Mouse (Mus musculus) CH12F3 (cell line): ENCODE results near the gene Elf2.

ENCODE experiments used
- in situ Hi-C: fragments of 300-500 bp; cut with MboI; formaldehyde crosslinking; loops from 2 replicates; pipeline ENCODE4 v1.14.3; 2020; ENCODE audit warnings: low sequenced_read_pairs

Elf2 gene

DNA sequence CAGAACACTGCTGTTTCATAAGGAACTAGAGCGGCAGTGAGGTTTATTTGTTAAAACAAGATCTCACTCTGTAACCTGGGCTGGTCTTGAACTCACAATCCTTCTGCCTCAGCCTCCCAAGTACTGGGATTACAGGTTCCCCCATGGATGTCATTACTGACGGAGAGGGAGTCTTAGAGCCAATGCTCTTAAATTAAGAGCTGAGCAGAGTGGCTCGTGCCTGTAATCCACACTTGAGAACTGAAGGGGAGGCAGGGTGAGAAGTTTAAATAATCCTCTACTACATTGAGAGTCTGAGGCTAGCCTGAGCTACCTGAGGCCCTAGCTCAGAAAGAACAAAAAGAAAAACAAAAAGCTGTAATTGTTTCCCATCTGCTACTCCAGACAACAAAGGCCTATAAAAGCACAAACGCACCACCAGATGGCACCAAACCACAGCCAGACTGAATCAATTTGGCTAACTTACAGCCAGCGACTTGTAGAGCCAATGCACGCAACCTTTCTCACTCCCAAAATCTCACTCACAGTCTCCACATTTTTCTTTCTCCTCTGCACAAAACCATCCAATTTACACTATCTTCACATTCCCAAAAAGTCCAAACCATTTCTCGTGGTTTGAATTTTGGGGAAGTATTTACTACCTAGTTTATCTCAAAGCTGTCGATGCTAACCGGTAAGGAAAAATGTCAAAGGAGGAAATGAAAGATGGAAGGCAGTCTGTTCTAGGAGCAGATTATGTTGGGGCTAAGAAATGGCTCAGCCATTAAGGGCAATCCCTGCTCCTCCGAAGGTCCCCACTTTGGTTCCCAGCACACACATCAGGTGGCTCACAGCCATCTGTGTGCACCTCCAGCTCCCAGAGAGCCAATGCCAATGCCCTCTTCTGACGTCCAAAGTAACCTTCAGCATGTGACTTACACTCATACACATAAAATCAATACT, 51.3 kb downstream of the Elf2 start:
- in situ Hi-C loops = loop anchor here (10.0 kb wide), 1 partner anchor 66 kb away; no protein-coding TSS in a partner anchor

DNA sequence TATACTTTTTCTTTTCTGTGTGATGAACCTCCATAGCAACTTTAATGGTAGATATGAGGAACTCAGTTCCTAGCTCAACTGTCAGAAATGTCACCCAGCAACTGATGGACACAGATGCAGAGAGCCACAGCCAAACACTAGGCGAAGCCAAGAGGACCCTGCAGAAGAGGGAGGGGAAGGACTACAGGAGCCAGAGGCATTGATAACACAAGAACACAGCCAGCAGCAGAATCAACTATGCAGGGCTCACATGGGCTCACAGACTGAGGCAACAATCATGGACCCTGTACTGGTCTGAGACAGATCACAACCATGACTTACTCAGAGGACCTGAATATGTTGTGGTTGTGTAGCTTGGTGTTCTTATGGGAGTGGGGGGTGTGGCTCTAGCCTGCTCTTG, 56.1 kb downstream of the Elf2 start:
- in situ Hi-C loops = loop anchor here (10.0 kb wide), 1 partner anchor 70 kb away; no protein-coding TSS in a partner anchor

GRCm38 (mm10) chr3:51281727-51282126, 58.7 kb downstream of the Elf2 start:
- in situ Hi-C loops = loop anchor here (10.0 kb wide), 1 partner anchor 73 kb away; no protein-coding TSS in a partner anchor

- in situ Hi-C loops = no loop called here
These were observed 62.0 kb downstream of the Elf2 start for GRCm38 (mm10) chr3:51278433-51278832.

GRCm38 (mm10) chr3:51277201-51278150, 63.0 kb downstream of the Elf2 start:
- in situ Hi-C loops = no loop called here

- in situ Hi-C loops = no loop called here
These were observed 63.9 kb downstream of the Elf2 start for GRCm38 (mm10) chr3:51276421-51277111.

DNA sequence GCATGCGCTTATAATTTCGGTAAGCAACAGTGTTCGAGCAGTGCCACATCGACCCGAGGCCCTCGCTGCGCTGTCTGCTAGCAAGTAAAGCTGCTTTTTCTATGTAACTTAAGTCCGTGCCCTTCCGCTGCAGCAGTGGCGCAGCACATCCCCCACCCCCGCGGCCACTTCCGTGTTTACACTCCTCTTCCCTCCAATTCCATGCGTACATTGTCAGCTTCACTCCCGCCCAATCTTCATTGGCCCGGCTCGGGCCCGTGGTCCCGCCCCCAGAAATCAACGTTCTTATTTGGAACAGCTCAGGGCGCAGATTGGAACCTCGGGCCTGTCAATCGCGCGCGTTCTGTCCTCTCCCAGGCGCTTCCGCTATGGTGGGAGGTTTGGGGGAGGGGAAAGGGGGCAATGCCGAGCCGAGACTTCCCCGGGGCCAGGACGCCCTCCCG, 64.5 kb downstream of the Elf2 start:
- in situ Hi-C loops = no loop called here

DNA sequence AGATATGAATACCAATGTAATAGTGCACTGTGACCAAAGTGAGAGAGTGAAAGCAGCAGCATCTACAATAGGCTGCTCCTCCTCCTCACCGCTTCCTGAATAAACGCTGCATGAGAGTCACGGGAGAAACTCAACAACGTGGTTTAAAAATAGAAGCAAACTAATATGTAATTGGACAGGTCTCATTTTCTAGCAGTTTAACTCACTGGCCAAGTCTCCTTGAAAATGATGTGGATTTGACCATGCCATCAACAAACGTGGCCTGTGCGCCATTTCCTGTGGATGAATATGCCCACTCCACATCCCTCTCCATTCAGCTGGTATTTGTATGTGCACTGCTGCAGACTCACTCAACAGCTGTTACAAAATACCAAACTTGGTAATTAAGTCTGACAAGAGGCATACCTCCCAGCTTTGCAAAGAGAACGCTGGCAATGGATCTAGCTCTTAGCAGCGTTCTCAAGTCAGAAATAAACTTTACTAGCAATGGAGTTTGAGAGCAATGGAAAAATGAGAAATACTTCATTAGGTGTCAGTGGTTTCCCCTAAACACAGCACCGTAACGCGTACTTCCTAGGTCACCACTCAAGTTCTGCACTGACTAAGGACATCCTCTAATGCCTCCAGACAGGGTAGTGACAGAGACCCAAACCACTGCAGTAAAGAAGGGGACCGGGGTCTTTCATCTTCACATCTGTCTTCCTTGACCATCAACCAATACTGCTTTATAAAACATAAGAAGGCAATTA, 70.2 kb downstream of the Elf2 start:
- in situ Hi-C loops = no loop called here

DNA sequence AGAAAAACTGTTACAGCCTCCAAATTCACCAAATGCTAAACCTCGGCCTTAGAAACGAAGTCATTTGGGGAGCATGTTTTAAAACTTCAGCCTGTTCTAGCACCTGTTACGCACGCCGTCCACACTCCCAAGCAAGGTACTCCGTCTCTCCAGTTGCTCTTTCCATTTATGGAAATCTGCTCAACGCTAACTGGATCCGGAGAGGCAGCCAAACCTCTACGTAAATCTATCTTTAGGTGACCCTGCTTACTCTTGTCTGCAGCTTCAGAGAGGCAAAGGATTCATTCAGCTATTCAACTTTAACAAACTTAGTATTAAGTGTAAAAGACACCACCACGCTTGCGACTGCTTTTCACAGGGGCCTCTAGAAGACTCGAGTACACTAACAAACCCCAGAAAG, 72.0 kb downstream of the Elf2 start:
- in situ Hi-C loops = no loop called here

DNA sequence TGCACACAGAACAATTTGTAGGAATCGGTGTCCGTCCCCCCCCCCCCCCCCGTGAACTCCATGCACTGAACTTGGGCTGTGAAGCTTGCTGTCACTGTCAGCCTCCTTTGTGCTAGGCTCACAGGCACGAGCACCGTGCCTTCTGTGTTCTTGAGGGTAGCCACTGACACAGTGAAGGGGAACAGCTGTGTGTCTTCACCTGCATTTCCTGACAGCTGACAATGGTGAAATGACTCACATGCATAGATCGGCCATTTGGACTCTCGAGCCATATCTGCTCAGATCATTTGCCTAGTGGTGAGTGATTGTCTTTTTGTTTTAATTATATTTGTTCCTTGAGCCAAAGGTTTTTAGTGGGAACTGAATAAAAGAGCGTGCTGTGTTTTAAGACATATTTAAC, 77.5 kb downstream of the Elf2 start:
- in situ Hi-C loops = no loop called here

- in situ Hi-C loops = no loop called here
These were observed 82.4 kb downstream of the Elf2 start for GRCm38 (mm10) chr3:51258070-51258469.

DNA sequence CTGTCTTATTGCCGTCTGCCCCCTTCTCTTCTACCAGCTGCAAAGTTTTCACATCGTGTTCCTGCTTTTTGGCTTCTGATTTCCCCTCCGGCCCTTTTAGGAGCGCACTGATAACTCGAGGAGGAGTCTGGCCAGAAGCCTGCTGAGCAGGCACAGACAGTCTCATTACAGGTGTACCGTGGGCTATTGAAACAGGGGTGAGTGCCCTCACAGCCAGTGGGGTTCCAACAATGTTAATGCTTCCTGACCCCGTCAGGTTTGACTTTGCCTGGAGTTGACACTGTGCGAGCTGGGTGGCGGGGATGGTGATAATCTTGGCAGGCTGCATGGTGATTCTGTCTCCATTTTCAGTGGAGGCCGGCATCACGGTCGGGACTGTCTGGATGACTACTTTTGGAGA, 84.0 kb downstream of the Elf2 start:
- in situ Hi-C loops = no loop called here

- in situ Hi-C loops = no loop called here
These were observed 85.7 kb downstream of the Elf2 start for GRCm38 (mm10) chr3:51254784-51255183.

- in situ Hi-C loops = no loop called here
These were observed 87.6 kb downstream of the Elf2 start for GRCm38 (mm10) chr3:51252689-51253402.

GRCm38 (mm10) chr3:51252223-51252622, 88.2 kb downstream of the Elf2 start:
- in situ Hi-C loops = no loop called here

- in situ Hi-C loops = no loop called here
These were observed 89.4 kb downstream of the Elf2 start for GRCm38 (mm10) chr3:51251057-51251456.

- in situ Hi-C loops = no loop called here
These were observed 90.6 kb downstream of the Elf2 start for GRCm38 (mm10) chr3:51249866-51250265.

GRCm38 (mm10) chr3:51249460-51249859, 91.0 kb downstream of the Elf2 start:
- in situ Hi-C loops = no loop called here

GRCm38 (mm10) chr3:51248600-51248999, 91.9 kb downstream of the Elf2 start:
- in situ Hi-C loops = no loop called here
